Mouse (Mus musculus): ENCODE data around the gene Tspan14. TPM values are rescaled to one million over a fixed set of nuclear protein-coding genes. Genes with fewer than 3 reads are reported as not detected.

The Tspan14 gene
- total RNA-seq, 1 experiment = 26.5 TPM

- Histone ChIP-seq H3K27ac (ENCODE audit: insufficient read depth, low read depth, low read length, poor library complexity, severe bottlenecking) (no peak overlapping the region), H3K9ac (ENCODE audit: insufficient read depth, low read depth, low read length, poor library complexity, severe bottlenecking) (no peak overlapping the region), H3K4me3 (ENCODE audit: insufficient read depth in 1 of 2, low read depth in 1 of 2, low read length in 2 of 2, poor library complexity in 1 of 2, severe bottlenecking in 1 of 2) (no peak overlapping the region), H3K9me3 (ENCODE audit: control insufficient read depth, insufficient read depth, low read depth, low read length) (no peaks in the 10 kb centered on the region), H3K36me3 (ENCODE audit: control insufficient read depth, insufficient read depth, low read length, poor library complexity, severe bottlenecking) (no peaks in the 10 kb centered on the region), H3K4me1 (ENCODE audit: control insufficient read depth in 2 of 2, insufficient read depth in 2 of 2, low read length in 2 of 2, poor library complexity in 1 of 2) (peaks cover 0 to 3% of the 10 kb centered on the region in 2 experiments; a peak in 1 of 4 replicates)
- no peak for TF ChIP-seq ZNF384 (IDR thresholded peaks at IDR 0.05; ENCODE audit: low read depth, low read length)
- no peak for TF ChIP-seq HCFC1 (IDR thresholded peaks at IDR 0.05; ENCODE audit: borderline replicate concordance, insufficient read depth, low read length)
- no peak for TF ChIP-seq ZC3H11A (IDR thresholded peaks at IDR 0.05; ENCODE audit: borderline replicate concordance, low read depth, low read length)
- TF ChIP-seq CHD2 (IDR thresholded peaks at IDR 0.05; ENCODE audit: low read depth, low read length) = no peak
- TF ChIP-seq MAFK (IDR thresholded peaks at IDR 0.05; ENCODE audit: insufficient read depth, low read depth, low read length) = no peak
- in situ Hi-C loops (cut with MboI; ENCODE audit: low sequenced_read_pairs in 2 of 2, unreplicated experiment in 2 of 2) = no loop called here
- DNase-seq (ENCODE audit: low read depth, low spot score) = no peak
Measured at GRCm38 (mm10) chr14:40942429-40942828, 24.2 kb downstream of the Tspan14 start.

GRCm38 (mm10) chr14:40938380-40938987, 28.1 kb downstream of the Tspan14 start:
- no peak for DNase-seq (ENCODE audit: low read depth, low spot score)
- in situ Hi-C loops (cut with MboI; ENCODE audit: low sequenced_read_pairs in 2 of 2, unreplicated experiment in 2 of 2) = no loop called here
- Histone ChIP-seq H3K9ac (ENCODE audit: insufficient read depth, low read depth, low read length, poor library complexity, severe bottlenecking) (no peak overlapping the region), H3K4me1 (ENCODE audit: control insufficient read depth in 2 of 2, insufficient read depth in 2 of 2, low read length in 2 of 2, poor library complexity in 1 of 2) (peaks cover 0 to 10% of the 10 kb centered on the region in 2 experiments; a peak in 2 of 4 replicates), H3K4me3 (ENCODE audit: insufficient read depth in 1 of 2, low read depth in 1 of 2, low read length in 2 of 2, poor library complexity in 1 of 2, severe bottlenecking in 1 of 2) (no peak overlapping the region), H3K9me3 (ENCODE audit: control insufficient read depth, insufficient read depth, low read depth, low read length) (no peaks in the 10 kb centered on the region), H3K36me3 (ENCODE audit: control insufficient read depth, insufficient read depth, low read length, poor library complexity, severe bottlenecking) (no peaks in the 10 kb centered on the region), H3K27ac (ENCODE audit: insufficient read depth, low read depth, low read length, poor library complexity, severe bottlenecking) (no peak overlapping the region)
- TF ChIP-seq HCFC1 (IDR thresholded peaks at IDR 0.05; ENCODE audit: borderline replicate concordance, insufficient read depth, low read length) (no peak), CHD2 (IDR thresholded peaks at IDR 0.05; ENCODE audit: low read depth, low read length) (no peak), ZC3H11A (IDR thresholded peaks at IDR 0.05; ENCODE audit: borderline replicate concordance, low read depth, low read length) (no peak), ZNF384 (IDR thresholded peaks at IDR 0.05; ENCODE audit: low read depth, low read length) (no peak), MAFK (IDR thresholded peaks at IDR 0.05; ENCODE audit: insufficient read depth, low read depth, low read length) (no peak)

GRCm38 (mm10) chr14:40937052-40937451, 29.6 kb downstream of the Tspan14 start:
- no peak for TF ChIP-seq MAFK (IDR thresholded peaks at IDR 0.05; ENCODE audit: insufficient read depth, low read depth, low read length)
- TF ChIP-seq ZC3H11A (IDR thresholded peaks at IDR 0.05; ENCODE audit: borderline replicate concordance, low read depth, low read length) = no peak
- no peak for TF ChIP-seq CHD2 (IDR thresholded peaks at IDR 0.05; ENCODE audit: low read depth, low read length)
- no peak for TF ChIP-seq HCFC1 (IDR thresholded peaks at IDR 0.05; ENCODE audit: borderline replicate concordance, insufficient read depth, low read length)
- TF ChIP-seq ZNF384 (IDR thresholded peaks at IDR 0.05; ENCODE audit: low read depth, low read length) = no peak
- peaks cover 2% of the 10 kb centered on the region; the same call in 1 of the 2 replicates for H3K36me3 ChIP-seq (ENCODE audit: control insufficient read depth, insufficient read depth, low read length, poor library complexity, severe bottlenecking)
- no peak overlapping the region for H3K4me3 ChIP-seq (ENCODE audit: insufficient read depth in 1 of 2, low read depth in 1 of 2, low read length in 2 of 2, poor library complexity in 1 of 2, severe bottlenecking in 1 of 2)
- no peak for DNase-seq (ENCODE audit: low read depth, low spot score)
- no peak overlapping the region for H3K9ac ChIP-seq (ENCODE audit: insufficient read depth, low read depth, low read length, poor library complexity, severe bottlenecking)
- H3K4me1 ChIP-seq (ENCODE audit: control insufficient read depth in 2 of 2, insufficient read depth in 2 of 2, low read length in 2 of 2, poor library complexity in 1 of 2) = peaks cover 0 to 10% of the 10 kb centered on the region in 2 experiments; a peak in 2 of 4 replicates
- no peak overlapping the region for H3K27ac ChIP-seq (ENCODE audit: insufficient read depth, low read depth, low read length, poor library complexity, severe bottlenecking)
- H3K9me3 ChIP-seq (ENCODE audit: control insufficient read depth, insufficient read depth, low read depth, low read length) = no peaks in the 10 kb centered on the region
- in situ Hi-C loops (cut with MboI; ENCODE audit: low sequenced_read_pairs in 2 of 2, unreplicated experiment in 2 of 2) = no loop called here

GRCm38 (mm10) chr14:40935481-40935880, 31.1 kb downstream of the Tspan14 start:
- no peak for DNase-seq (ENCODE audit: low read depth, low spot score)
- no peak overlapping the region for H3K9ac ChIP-seq (ENCODE audit: insufficient read depth, low read depth, low read length, poor library complexity, severe bottlenecking)
- no peak overlapping the region for H3K27ac ChIP-seq (ENCODE audit: insufficient read depth, low read depth, low read length, poor library complexity, severe bottlenecking)
- H3K4me1 ChIP-seq (ENCODE audit: control insufficient read depth in 2 of 2, insufficient read depth in 2 of 2, low read length in 2 of 2, poor library complexity in 1 of 2) = peaks cover 0 to 10% of the 10 kb centered on the region in 2 experiments; a peak in 2 of 4 replicates
- H3K36me3 ChIP-seq (ENCODE audit: control insufficient read depth, insufficient read depth, low read length, poor library complexity, severe bottlenecking) = peaks cover 2% of the 10 kb centered on the region; the same call in 1 of the 2 replicates
- TF ChIP-seq CHD2 (IDR thresholded peaks at IDR 0.05; ENCODE audit: low read depth, low read length) (no peak), ZNF384 (IDR thresholded peaks at IDR 0.05; ENCODE audit: low read depth, low read length) (no peak)
- no peak overlapping the region for H3K4me3 ChIP-seq (ENCODE audit: insufficient read depth in 1 of 2, low read depth in 1 of 2, low read length in 2 of 2, poor library complexity in 1 of 2, severe bottlenecking in 1 of 2)
- H3K9me3 ChIP-seq (ENCODE audit: control insufficient read depth, insufficient read depth, low read depth, low read length) = no peaks in the 10 kb centered on the region
- in situ Hi-C loops (cut with MboI; ENCODE audit: low sequenced_read_pairs in 2 of 2, unreplicated experiment in 2 of 2) = no loop called here

All from ES-E14 (cell line).